ENCODE assay signal across 8 mouse cellular contexts in the genomic region with DNA sequence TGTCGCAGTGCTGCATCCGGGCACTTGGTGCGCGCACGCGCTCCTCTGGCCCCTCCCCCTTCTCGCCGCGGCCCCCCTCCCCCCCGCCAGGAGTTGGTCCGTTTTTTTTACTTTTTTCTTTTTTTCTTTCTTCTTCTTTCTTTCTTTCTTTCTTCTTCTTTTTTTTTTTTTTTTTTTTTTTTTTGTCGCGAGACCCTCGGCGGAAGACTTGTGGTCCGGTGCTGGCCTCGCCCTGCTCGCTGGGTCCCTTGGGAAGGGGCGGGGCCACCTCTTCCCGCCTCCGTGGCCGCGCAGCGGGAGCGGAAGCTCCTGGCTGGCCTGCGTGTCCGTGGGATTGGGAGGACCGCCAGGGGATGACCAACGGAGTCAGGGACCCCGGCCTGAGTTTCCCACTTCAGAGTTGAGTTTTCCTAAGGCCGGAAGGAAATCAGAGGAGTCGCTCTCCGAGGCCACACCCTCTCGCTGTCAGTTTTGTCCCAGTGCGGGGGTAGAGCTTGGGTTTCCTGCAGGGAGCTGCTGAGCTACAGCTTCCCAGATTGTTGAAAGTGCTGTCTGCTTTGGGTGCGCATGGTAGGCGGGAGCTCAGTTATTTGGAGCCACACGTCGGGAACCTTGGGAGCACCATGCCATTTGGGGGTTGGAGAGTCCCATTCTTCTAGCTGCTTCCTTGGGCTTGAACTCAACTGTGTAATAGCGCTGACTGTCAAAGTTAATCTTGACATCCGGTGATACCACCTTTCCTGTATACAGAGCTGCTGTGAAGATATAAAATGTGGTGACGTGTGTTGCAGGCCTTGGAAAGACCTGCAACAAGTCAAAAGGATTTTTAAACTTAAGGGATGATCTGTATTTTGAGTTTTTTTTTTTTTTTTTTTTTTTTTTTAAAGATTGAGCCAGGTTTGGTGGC. TPM values are rescaled to one million over a fixed set of nuclear protein-coding genes. Genes with fewer than 3 reads are reported as not detected.
DNase-seq lines count a peak whose midpoint lies in the region; ATAC-seq lines count a peak whose summit lies in the region.

No protein-coding gene starts in this region.

- 0 out of 2 replicates have a peak, but pooled peaks cover 2% of the 10 kb centered on the region for H3K4me1 ChIP-seq in hindbrain, embryonic 11.5 days (replicated peaks; ENCODE audit: control insufficient read depth, insufficient read depth, low read length)

- H3K9ac ChIP-seq in hindbrain, embryonic 11.5 days (ENCODE audit: low read depth, low read length) = peak overlapping the region; percentile 99

- peaks cover 23% of the 10 kb centered on the region for H3K36me3 ChIP-seq in hindbrain, embryonic 11.5 days (ENCODE audit: control insufficient read depth, insufficient read depth, low read length)

- H3K4me2 ChIP-seq in hindbrain, embryonic 11.5 days (replicated peaks; ENCODE audit: low read depth, low read length) = peak overlapping the region; percentile 54

- DNase-seq in NIH3T3 (ENCODE audit: low read depth) = peak; percentile 86
- peak; percentile 82 for DNase-seq in cerebellum, adult 9-11 months
- peak; percentile 56 to 67 for DNase-seq in frontal cortex, adult 2 months (ENCODE audit: extremely low spot score in 1 of 2, low spot score in 1 of 2)
- peak; percentile 86 for DNase-seq in hindbrain, embryonic 11.5 days (ENCODE audit: low spot score)
- DNase-seq in layer of hippocampus, postnatal 25 days (ENCODE audit: extremely low spot score in 1 of 2, low spot score in 1 of 2) = peak; percentile 52 to 59
- DNase-seq in lung, postnatal 10 days = peak; percentile 87
- peak; percentile 80 for DNase-seq in retina, embryonic 14.5 days (ENCODE audit: low spot score)
- DNase-seq in thymus, postnatal 36 days = peak; percentile 68 to 81

- no peaks in the 10 kb centered on the region for H3K9me3 ChIP-seq in hindbrain, embryonic 11.5 days (ENCODE audit: control insufficient read depth, low read length)

- H3K4me3 ChIP-seq in hindbrain, embryonic 11.5 days (ENCODE audit: low read depth, low read length) = peak overlapping the region; percentile 98

- 1% methylated on average over 30 of the region's 42 CpGs for WGBS in hindbrain, embryonic 11.5 days

- peak; percentile 50 for ATAC-seq in hindbrain, embryonic 11.5 days (ENCODE audit: low FRiP score)

- peak overlapping the region; percentile 95 for H3K27ac ChIP-seq in hindbrain, embryonic 11.5 days (ENCODE audit: low read depth, low read length)

- H3K27me3 ChIP-seq in hindbrain, embryonic 11.5 days (ENCODE audit: control insufficient read depth, insufficient read depth, low read length) = no peaks in the 10 kb centered on the region

RNA-seq across cellular contexts. Expression of gene Fus, which starts 0.9 kb away (rescaled TPM):
- 446 and 481 TPM in 2 replicates for polyA plus RNA-seq in frontal cortex, adult 2 months (2012; rRNA removed)
- polyA plus RNA-seq in hindbrain, embryonic 11.5 days (2014; fragmentation: Nextera tagmentation; extraction: Ambion mirVana) = 58.7 and 65.0 TPM in 2 replicates
- total RNA-seq in layer of hippocampus, postnatal 25 days (2021) = 100 to 1,000 TPM; 270 to 376 TPM

RNA-seq across cellular contexts. Expression of gene Prss36, which starts 21.6 kb away (rescaled TPM):
- polyA plus RNA-seq in frontal cortex, adult 2 months (2012; rRNA removed) = 14.0 and 15.0 TPM in 2 replicates
- 8.5 and 11.0 TPM in 2 replicates for polyA plus RNA-seq in hindbrain, embryonic 11.5 days (2014; fragmentation: Nextera tagmentation; extraction: Ambion mirVana)
- 10 to 100 TPM; 10.6 to 13.5 TPM for total RNA-seq in layer of hippocampus, postnatal 25 days (2021)

RNA-seq across cellular contexts. Expression of gene Pycard, which starts 25.5 kb away (rescaled TPM):
- polyA plus RNA-seq in frontal cortex, adult 2 months (2012; rRNA removed) = 7.5 and 10.1 TPM in 2 replicates
- polyA plus RNA-seq in hindbrain, embryonic 11.5 days (2014; fragmentation: Nextera tagmentation; extraction: Ambion mirVana) = 8.4 and 11.0 TPM in 2 replicates
- total RNA-seq in layer of hippocampus, postnatal 25 days (2021) = 1 to 10 TPM; 1.4 to 3.4 TPM

RNA-seq across cellular contexts. Expression of gene Trim72, which starts 35.6 kb away (rescaled TPM):
- 2.5 and 2.8 TPM in 2 replicates for polyA plus RNA-seq in frontal cortex, adult 2 months (2012; rRNA removed)
- not detected in 2 replicates for polyA plus RNA-seq in hindbrain, embryonic 11.5 days (2014; fragmentation: Nextera tagmentation; extraction: Ambion mirVana)
- under 1 TPM; 0.21 to 0.25 TPM for total RNA-seq in layer of hippocampus, postnatal 25 days (2021)

RNA-seq across cellular contexts. Expression of gene Prss8, which starts 38.3 kb away (rescaled TPM):
- 0.36 and 0.86 TPM in 2 replicates for polyA plus RNA-seq in frontal cortex, adult 2 months (2012; rRNA removed)
- polyA plus RNA-seq in hindbrain, embryonic 11.5 days (2014; fragmentation: Nextera tagmentation; extraction: Ambion mirVana) = 3.4 and 4.9 TPM in 2 replicates
- under 1 TPM; 0.35 to 0.52 TPM for total RNA-seq in layer of hippocampus, postnatal 25 days (2021)

Comparison
In these comparisons a context has a peak if more than half of its experiments do, and no peak if none do; other contexts are left out.
1. Peak in every context shown above with its lines: DNase-seq, ATAC-seq, H3K4me3 ChIP-seq and H3K27ac ChIP-seq.